Mouse (Mus musculus) kidney, embryonic 15.5 days (tissue): ENCODE measurements around the gene Tuft1. TPM values are rescaled to one million over a fixed set of nuclear protein-coding genes. Genes with fewer than 3 reads are reported as not detected.
"Not testable (repeated sequence)": the region's sequence is repeated elsewhere in the genome, so short reads cannot be mapped to it uniquely, and the experiment has no call there.

Source experiments
- ATAC-seq: fragments of 200-750 bp; cut with Nextera tagmentation; replicated peaks from 2 replicates; pipeline ENCODE4 v1.8.0; 2017; ENCODE audit warnings: moderate TSS enrichment; ENCODE audit not compliant: low FRiP score
- H3K27ac ChIP-seq: fragments of 300-500 bp; sonication (generic); 2 replicates; pipeline ENCODE4 v1.5.1; 2015; ENCODE audit warnings: mild to moderate bottlenecking, inconsistent platforms
- H3K27me3 ChIP-seq: fragments of 300-500 bp; sonication (generic); 2 replicates; pipeline ENCODE4 v1.6.1; 2015; ENCODE audit warnings: inconsistent platforms
- H3K36me3 ChIP-seq: fragments of 300-500 bp; sonication (generic); 2 replicates; pipeline ENCODE4 v1.6.1; 2015; ENCODE audit warnings: inconsistent platforms
- H3K4me1 ChIP-seq: fragments of 300-500 bp; sonication (generic); 2 replicates; pipeline ENCODE4 v1.6.1; 2015; ENCODE audit warnings: inconsistent platforms
- H3K4me2 ChIP-seq: fragments of 300-500 bp; sonication (generic); 2 replicates; pipeline ENCODE4 v1.6.1; 2015; ENCODE audit warnings: moderate library complexity, mild to moderate bottlenecking, inconsistent platforms
- H3K4me3 ChIP-seq: fragments of 300-500 bp; sonication (generic); replicated peaks from 2 replicates; pipeline ENCODE4 v1.5.1; 2015; ENCODE audit warnings: mild to moderate bottlenecking, inconsistent platforms
- H3K9ac ChIP-seq: fragments of 300-500 bp; sonication (generic); 2 replicates; pipeline ENCODE4 v1.6.1; 2015; ENCODE audit warnings: mild to moderate bottlenecking, inconsistent platforms
- H3K9me3 ChIP-seq: fragments of 300-500 bp; sonication (generic); replicated peaks from 2 replicates; pipeline ENCODE4 v1.6.1; 2016; ENCODE audit warnings: inconsistent platforms
- WGBS: fragments of 180-500 bp; shearing (Covaris S2); methylation state at CpG from one replicate; pipeline ENCODE4 v1.1.7; 2015; ENCODE audit warnings: mixed read lengths; 5-methylcytosine and 5-hydroxymethylcytosine counted together
- polyA plus RNA-seq: library from polyadenylated mRNA; unstranded; fragments of >200 nt; fragmentation: Nextera tagmentation; extraction: Ambion mirVana; gene quantifications from 2 replicates; pipeline ENCODE4 v1.2.1, GENCODE M21; 2015

Gene Tuft1
- polyA plus RNA-seq, result 6.7 and 7.1 TPM in 2 replicates

- Histone ChIP-seq H3K4me1 (peaks cover 12% of the 10 kb centered on the region), H3K9ac (peak within 1 kb of the TSS; percentile 44; the same call in 1 of the 2 replicates), H3K4me2 (peak within 1 kb of the TSS; percentile 78), H3K27ac (peak within 1 kb of the TSS; percentile 69), H3K4me3 (peak within 1 kb of the TSS; percentile 46)
- ATAC-seq, result peak; percentile 96
- 0% methylated on average over 22 of the region's 33 CpGs for WGBS
- not testable (repeated sequence) for H3K9me3 ChIP-seq, H3K27me3 ChIP-seq, H3K36me3 ChIP-seq
Observed at GRCm38 (mm10) chr3:94658740-94659095, at the start of gene Tuft1. Gene Tuft1, minus strand, starts transcription at chr3:94658872.

GRCm38 (mm10) chr3:94703364-94703763 lies 44.7 kb upstream of the Tuft1 start:
- H3K36me3 ChIP-seq, H3K4me2 ChIP-seq, H3K4me3 ChIP-seq, H3K27me3 ChIP-seq, H3K27ac ChIP-seq, H3K9ac ChIP-seq, H3K9me3 ChIP-seq, H3K4me1 ChIP-seq: not testable (repeated sequence)
- 0 out of 2 replicates have a peak, but pooled peaks have one; percentile 18 for ATAC-seq
- 24% methylated on average over 3 of the region's 3 CpGs for WGBS

- H3K4me1 ChIP-seq, result no peaks in the 10 kb centered on the region
- no peak for ATAC-seq
- H3K4me2 ChIP-seq, result no peak overlapping the region
- H3K27ac ChIP-seq, result no peak overlapping the region
- H3K9ac ChIP-seq, result no peak overlapping the region
- H3K36me3 ChIP-seq, result no peaks in the 10 kb centered on the region
- H3K9me3 ChIP-seq, result no peaks in the 10 kb centered on the region
- 88% methylated on average over 3 of the region's 3 CpGs for WGBS
- H3K4me3 ChIP-seq, result no peak overlapping the region
- H3K27me3 ChIP-seq, result no peaks in the 10 kb centered on the region
Observed at GRCm38 (mm10) chr3:94702856-94703255, 44.2 kb upstream of the Tuft1 start.

- H3K27ac ChIP-seq, H3K36me3 ChIP-seq, H3K4me2 ChIP-seq, H3K9ac ChIP-seq, H3K4me3 ChIP-seq, H3K4me1 ChIP-seq, H3K27me3 ChIP-seq, H3K9me3 ChIP-seq: not testable (repeated sequence)
- 80% methylated on average over 7 of the region's 7 CpGs for WGBS
- ATAC-seq, result peak; percentile 62; the same call in 1 of the 2 replicates
Observed at GRCm38 (mm10) chr3:94702163-94702810, 43.6 kb upstream of the Tuft1 start.

DNA sequence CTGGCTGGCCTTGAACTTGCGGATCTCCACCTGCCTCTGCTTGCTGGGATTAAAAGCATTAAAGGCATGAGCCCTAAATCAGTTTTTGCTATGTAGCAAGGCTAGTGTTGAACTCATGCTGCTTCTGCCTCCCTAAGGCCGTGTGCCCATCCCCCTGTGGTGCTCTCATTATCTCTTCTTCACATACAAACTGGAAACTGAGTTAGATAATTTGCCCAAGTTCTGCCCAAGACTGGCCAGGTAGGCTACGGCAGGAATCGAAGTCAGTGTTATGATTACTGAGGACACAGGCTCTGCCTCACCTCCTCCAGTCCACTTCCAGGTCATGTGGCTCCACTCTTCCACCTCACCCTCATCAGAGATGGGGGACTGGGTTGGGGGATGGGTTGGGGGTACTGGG lies 37.6 kb upstream of the Tuft1 start:
- 87% methylated on average over 4 of the region's 4 CpGs for WGBS
- peaks cover 16% of the 10 kb centered on the region for H3K4me1 ChIP-seq
- H3K9me3 ChIP-seq, H3K27ac ChIP-seq, H3K9ac ChIP-seq, H3K27me3 ChIP-seq, ATAC-seq, H3K4me3 ChIP-seq, H3K36me3 ChIP-seq, H3K4me2 ChIP-seq: not testable (repeated sequence)

DNA sequence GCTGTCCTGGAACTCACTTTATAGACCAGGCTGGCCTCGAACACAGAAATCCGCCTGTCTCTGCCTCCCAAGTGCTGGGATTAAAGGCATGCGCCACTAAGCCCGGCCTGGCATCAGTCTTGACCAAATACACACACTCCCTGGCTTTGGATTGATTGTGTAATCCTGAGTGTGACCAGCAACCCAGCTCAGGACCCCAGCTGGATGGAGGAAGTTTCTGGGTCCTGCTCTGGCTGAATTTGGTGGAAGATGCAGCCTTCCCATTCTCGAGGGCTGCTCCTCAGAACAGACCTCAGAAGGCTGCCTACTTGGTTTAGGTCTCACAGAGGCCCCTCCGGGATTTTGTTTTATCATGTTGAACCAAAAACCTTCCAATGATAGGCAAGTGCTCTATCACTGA lies 36.9 kb upstream of the Tuft1 start:
- H3K4me2 ChIP-seq, ATAC-seq, H3K27me3 ChIP-seq, H3K4me3 ChIP-seq, H3K9me3 ChIP-seq, H3K36me3 ChIP-seq, H3K9ac ChIP-seq, H3K27ac ChIP-seq: not testable (repeated sequence)
- H3K4me1 ChIP-seq, result peaks cover 16% of the 10 kb centered on the region
- 88% methylated on average over 6 of the region's 6 CpGs for WGBS

GRCm38 (mm10) chr3:94693874-94694273 lies 35.2 kb upstream of the Tuft1 start:
- 12% methylated on average over 5 of the region's 8 CpGs for WGBS
- H3K4me3 ChIP-seq, H3K9me3 ChIP-seq, H3K27me3 ChIP-seq, H3K36me3 ChIP-seq, H3K9ac ChIP-seq: not testable (repeated sequence)
- Histone ChIP-seq H3K4me2 (peak overlapping the region; percentile 29), H3K4me1 (peaks cover 16% of the 10 kb centered on the region), H3K27ac (peak overlapping the region; percentile 61; the same call in 1 of the 2 replicates)
- peak; percentile 27 for ATAC-seq

- peak; percentile 48 for ATAC-seq
- H3K9ac ChIP-seq, result no peak within 1 kb of the TSS
- 9% methylated on average over 5 of the region's 5 CpGs for WGBS
- H3K4me1 ChIP-seq, result peaks cover 16% of the 10 kb centered on the region
- H3K4me2 ChIP-seq, result peak within 1 kb of the TSS; percentile 29
- no peak within 1 kb of the TSS for H3K4me3 ChIP-seq
- H3K36me3 ChIP-seq, result no peaks in the 10 kb centered on the region
- H3K27ac ChIP-seq, result peak within 1 kb of the TSS; percentile 61; the same call in 1 of the 2 replicates
- H3K27me3 ChIP-seq, result no peaks in the 10 kb centered on the region
- H3K9me3 ChIP-seq, result no peaks in the 10 kb centered on the region
Observed at GRCm38 (mm10) chr3:94693329-94693825, 34.7 kb upstream of the Tuft1 start, which contains the start of gene Selenbp2. Gene Selenbp2, plus strand, starts transcription at chr3:94693556.

DNA sequence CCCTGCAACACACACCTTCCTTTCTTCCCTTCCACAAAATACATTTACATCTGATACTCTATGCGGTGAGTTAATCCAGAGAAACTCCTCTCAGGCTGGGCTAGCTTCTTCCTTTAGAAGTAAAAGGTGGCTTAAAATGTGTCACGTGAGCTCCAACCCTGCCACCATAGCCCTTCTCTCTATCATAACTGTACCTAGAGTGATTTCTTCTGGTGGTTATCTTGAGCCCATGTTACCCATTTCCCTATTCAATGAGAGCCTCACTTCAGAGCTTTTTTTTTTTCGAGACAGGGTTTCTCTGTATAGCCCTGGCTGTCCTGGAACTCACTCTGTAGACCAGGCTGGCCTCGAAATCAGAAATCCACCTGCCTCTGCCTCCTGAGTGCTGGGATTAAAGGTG lies 33.0 kb upstream of the Tuft1 start:
- WGBS, result 92% methylated on average over 4 of the region's 4 CpGs
- H3K36me3 ChIP-seq, result not testable (repeated sequence)

GRCm38 (mm10) chr3:94690616-94691247 lies 32.1 kb upstream of the Tuft1 start:
- Histone ChIP-seq H3K27me3 (no peaks in the 10 kb centered on the region), H3K4me1 (peaks cover 16% of the 10 kb centered on the region), H3K4me2 (no peak overlapping the region), H3K4me3 (no peak overlapping the region), H3K9me3 (no peaks in the 10 kb centered on the region), H3K9ac (no peak overlapping the region), H3K36me3 (no peaks in the 10 kb centered on the region), H3K27ac (no peak overlapping the region)
- no peak for ATAC-seq

More for the DNA sequence above, 33.0 kb upstream of the Tuft1 start:
- not testable (repeated sequence) for H3K27me3 ChIP-seq, H3K4me2 ChIP-seq, H3K27ac ChIP-seq, ATAC-seq, H3K9me3 ChIP-seq, H3K9ac ChIP-seq, H3K4me3 ChIP-seq
- peaks cover 16% of the 10 kb centered on the region for H3K4me1 ChIP-seq

DNA sequence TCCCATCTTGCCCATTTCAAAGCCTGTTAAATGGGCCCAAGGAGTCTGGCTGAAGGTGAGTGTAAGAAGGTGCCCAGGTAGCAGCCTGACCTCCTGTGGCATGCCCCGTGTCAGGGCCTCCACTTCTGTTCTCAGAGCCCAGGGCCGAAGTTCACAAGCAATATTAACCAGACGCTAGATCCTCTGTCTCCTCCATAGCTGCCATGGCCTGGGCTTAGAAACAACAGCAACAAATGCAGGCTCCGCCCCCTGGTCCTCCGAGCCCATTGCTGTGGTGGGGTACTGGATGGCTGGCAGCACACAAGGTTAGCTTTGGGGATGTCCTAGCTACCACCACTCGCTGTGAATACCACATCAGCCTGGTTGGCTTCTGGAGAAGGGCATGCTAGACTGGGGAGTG lies 31.5 kb upstream of the Tuft1 start:
- not testable (repeated sequence) for H3K9ac ChIP-seq, H3K4me2 ChIP-seq, H3K27ac ChIP-seq, ATAC-seq, H3K4me3 ChIP-seq, H3K9me3 ChIP-seq, H3K36me3 ChIP-seq, H3K27me3 ChIP-seq
- WGBS, result 57% methylated on average over 6 of the region's 6 CpGs
- peaks cover 16% of the 10 kb centered on the region for H3K4me1 ChIP-seq

- not testable (repeated sequence) for H3K9me3 ChIP-seq, H3K27ac ChIP-seq, H3K27me3 ChIP-seq, H3K36me3 ChIP-seq, ATAC-seq, H3K4me2 ChIP-seq, H3K4me3 ChIP-seq, H3K9ac ChIP-seq
- H3K4me1 ChIP-seq, result peaks cover 16% of the 10 kb centered on the region
- 64% methylated on average over 1 of the region's 1 CpGs for WGBS
Observed at GRCm38 (mm10) chr3:94689195-94689594, 30.5 kb upstream of the Tuft1 start.
